Mouse (Mus musculus): ENCODE data around the gene Nek6. TPM values are rescaled to one million over a fixed set of nuclear protein-coding genes. Genes with fewer than 3 reads are reported as not detected.

Gene Nek6
- polyA plus RNA-seq, 1 experiment from 2014 or later: 35.1 TPM

- Histone ChIP-seq H3K27ac (no peak overlapping the region), H3K9ac (ENCODE audit: low read depth, low read length) (no peak overlapping the region), H3K4me1 (replicated peaks; ENCODE audit: insufficient read depth, low read length) (peaks cover 20% of the 10 kb centered on the region; the same call in 1 of the 2 replicates), H3K4me3 (replicated peaks; ENCODE audit: low read depth, low read length) (no peak overlapping the region), H3K27me3 (ENCODE audit: insufficient read depth, low read length) (no peaks in the 10 kb centered on the region), H3K9me3 (replicated peaks; ENCODE audit: low read length) (no peaks in the 10 kb centered on the region), H3K36me3 (ENCODE audit: insufficient read depth, low read length) (no peaks in the 10 kb centered on the region), H3K4me2 (ENCODE audit: low read length) (no peak overlapping the region)
- TF ChIP-seq CTCF (IDR thresholded peaks at IDR 0.05; ENCODE audit: low read depth): no peak
- DNase-seq (ENCODE audit: low spot score) (no peak), ATAC-seq (replicated peaks; ENCODE audit: low FRiP score, low read depth) (no peak)
- 93% methylated on average over 9 of the region's 9 CpGs for WGBS
Measured at GRCm38 (mm10) chr2:38539677-38540076, 28.2 kb downstream of the Nek6 start.

DNA sequence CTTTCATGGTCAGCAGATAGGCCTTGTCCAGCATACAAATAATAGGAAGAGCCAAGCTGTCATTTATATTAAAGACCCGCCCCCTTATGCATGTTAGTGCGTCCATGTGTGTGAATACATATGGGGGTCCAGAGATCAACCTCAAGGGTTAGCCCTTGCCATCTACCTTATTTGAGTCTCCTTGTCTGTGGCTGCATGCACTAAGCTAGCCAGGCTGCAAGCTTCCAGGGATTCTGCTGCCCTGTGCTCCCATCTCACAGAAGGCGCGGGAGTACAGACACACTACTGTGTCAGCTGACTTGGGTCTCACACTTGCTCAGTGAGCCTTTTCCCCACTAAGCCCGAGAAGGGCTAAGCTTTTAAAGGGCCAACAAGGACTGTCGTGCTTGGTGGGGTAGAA lies 29.2 kb downstream of the Nek6 start:
- TF ChIP-seq CTCF (IDR thresholded peaks at IDR 0.05; ENCODE audit: low read depth): no peak
- DNase-seq (ENCODE audit: low spot score): no peak
- 73% methylated on average over 6 of the region's 6 CpGs for WGBS

GRCm38 (mm10) chr2:38541101-38541500 lies 29.7 kb downstream of the Nek6 start:
- ATAC-seq (replicated peaks; ENCODE audit: low FRiP score, low read depth): no peak
- Histone ChIP-seq H3K4me3 (replicated peaks; ENCODE audit: low read depth, low read length) (no peak overlapping the region), H3K4me1 (replicated peaks; ENCODE audit: insufficient read depth, low read length) (peaks cover 25% of the 10 kb centered on the region; the same call in 1 of the 2 replicates), H3K9ac (ENCODE audit: low read depth, low read length) (no peak overlapping the region), H3K36me3 (ENCODE audit: insufficient read depth, low read length) (no peaks in the 10 kb centered on the region), H3K27me3 (ENCODE audit: insufficient read depth, low read length) (no peaks in the 10 kb centered on the region), H3K27ac (no peak overlapping the region), H3K4me2 (ENCODE audit: low read length) (no peak overlapping the region), H3K9me3 (replicated peaks; ENCODE audit: low read length) (no peaks in the 10 kb centered on the region)
- no peak for TF ChIP-seq CTCF (IDR thresholded peaks at IDR 0.05; ENCODE audit: low read depth)
- DNase-seq (ENCODE audit: low spot score): no peak
- 84% methylated on average over 3 of the region's 3 CpGs for WGBS

More for the DNA sequence above, 29.2 kb downstream of the Nek6 start:
- Histone ChIP-seq H3K9me3 (replicated peaks; ENCODE audit: low read length) (no peaks in the 10 kb centered on the region), H3K27ac (no peak overlapping the region), H3K4me2 (ENCODE audit: low read length) (no peak overlapping the region), H3K4me3 (replicated peaks; ENCODE audit: low read depth, low read length) (no peak overlapping the region), H3K27me3 (ENCODE audit: insufficient read depth, low read length) (no peaks in the 10 kb centered on the region), H3K36me3 (ENCODE audit: insufficient read depth, low read length) (no peaks in the 10 kb centered on the region), H3K9ac (ENCODE audit: low read depth, low read length) (no peak overlapping the region), H3K4me1 (replicated peaks; ENCODE audit: insufficient read depth, low read length) (peaks cover 22% of the 10 kb centered on the region; the same call in 1 of the 2 replicates)
- ATAC-seq (replicated peaks; ENCODE audit: low FRiP score, low read depth): no peak

DNA sequence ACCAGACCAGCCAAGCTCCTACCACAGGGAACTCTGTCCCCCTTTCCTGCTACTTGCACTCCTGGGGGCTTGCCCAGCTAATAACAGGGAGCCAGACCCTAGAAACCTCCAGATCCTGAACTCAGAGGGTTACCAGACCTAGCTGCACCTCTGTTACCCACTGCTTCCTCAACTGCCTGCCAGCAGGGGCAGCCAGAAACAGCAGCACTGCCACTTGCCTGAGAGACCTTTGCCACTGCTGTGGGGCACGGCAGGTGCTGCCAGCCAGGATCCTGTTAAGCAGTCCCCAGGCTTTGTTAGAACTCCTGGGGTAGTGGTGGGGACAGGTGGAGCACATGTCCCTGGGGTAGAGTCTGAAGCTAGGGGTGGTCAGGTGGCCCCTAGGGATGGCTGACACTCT lies 30.1 kb downstream of the Nek6 start:
- Histone ChIP-seq H3K9me3 (replicated peaks; ENCODE audit: low read length) (no peaks in the 10 kb centered on the region), H3K36me3 (ENCODE audit: insufficient read depth, low read length) (no peaks in the 10 kb centered on the region), H3K4me3 (replicated peaks; ENCODE audit: low read depth, low read length) (no peak overlapping the region), H3K4me2 (ENCODE audit: low read length) (no peak overlapping the region), H3K4me1 (replicated peaks; ENCODE audit: insufficient read depth, low read length) (peaks cover 30% of the 10 kb centered on the region; the same call in 1 of the 2 replicates), H3K9ac (ENCODE audit: low read depth, low read length) (no peak overlapping the region), H3K27ac (no peak overlapping the region), H3K27me3 (ENCODE audit: insufficient read depth, low read length) (no peaks in the 10 kb centered on the region)
- no peak for ATAC-seq (replicated peaks; ENCODE audit: low FRiP score, low read depth)
- 88% methylated on average over 1 of the region's 1 CpGs for WGBS
- TF ChIP-seq CTCF (IDR thresholded peaks at IDR 0.05; ENCODE audit: low read depth): no peak
- no peak for DNase-seq (ENCODE audit: low spot score)

GRCm38 (mm10) chr2:38542366-38542765 lies 30.9 kb downstream of the Nek6 start:
- no peak overlapping the region for H3K4me3 ChIP-seq (replicated peaks; ENCODE audit: low read depth, low read length)
- no peak for TF ChIP-seq CTCF (IDR thresholded peaks at IDR 0.05; ENCODE audit: low read depth)
- WGBS: 43% methylated on average over 1 of the region's 1 CpGs
- H3K9me3 ChIP-seq (replicated peaks; ENCODE audit: low read length): no peaks in the 10 kb centered on the region
- H3K9ac ChIP-seq (ENCODE audit: low read depth, low read length): no peak overlapping the region
- H3K4me1 ChIP-seq (replicated peaks; ENCODE audit: insufficient read depth, low read length): peaks cover 26% of the 10 kb centered on the region; the same call in 1 of the 2 replicates
- H3K36me3 ChIP-seq (ENCODE audit: insufficient read depth, low read length): no peaks in the 10 kb centered on the region
- DNase-seq (ENCODE audit: low spot score) (no peak), ATAC-seq (replicated peaks; ENCODE audit: low FRiP score, low read depth) (no peak)
- H3K4me2 ChIP-seq (ENCODE audit: low read length): no peak overlapping the region
- no peak overlapping the region for H3K27ac ChIP-seq
- no peaks in the 10 kb centered on the region for H3K27me3 ChIP-seq (ENCODE audit: insufficient read depth, low read length)

GRCm38 (mm10) chr2:38543158-38543557 lies 31.7 kb downstream of the Nek6 start:
- Histone ChIP-seq H3K27ac (no peak overlapping the region), H3K9ac (ENCODE audit: low read depth, low read length) (no peak overlapping the region), H3K4me3 (replicated peaks; ENCODE audit: low read depth, low read length) (no peak overlapping the region), H3K4me1 (replicated peaks; ENCODE audit: insufficient read depth, low read length) (peaks cover 23% of the 10 kb centered on the region; the same call in 1 of the 2 replicates), H3K36me3 (ENCODE audit: insufficient read depth, low read length) (no peaks in the 10 kb centered on the region), H3K9me3 (replicated peaks; ENCODE audit: low read length) (no peaks in the 10 kb centered on the region), H3K4me2 (ENCODE audit: low read length) (no peak overlapping the region), H3K27me3 (ENCODE audit: insufficient read depth, low read length) (no peaks in the 10 kb centered on the region)
- ATAC-seq (replicated peaks; ENCODE audit: low FRiP score, low read depth): no peak
- DNase-seq (ENCODE audit: low spot score): no peak
- 82% methylated on average over 2 of the region's 2 CpGs for WGBS
- no peak for TF ChIP-seq CTCF (IDR thresholded peaks at IDR 0.05; ENCODE audit: low read depth)

DNA sequence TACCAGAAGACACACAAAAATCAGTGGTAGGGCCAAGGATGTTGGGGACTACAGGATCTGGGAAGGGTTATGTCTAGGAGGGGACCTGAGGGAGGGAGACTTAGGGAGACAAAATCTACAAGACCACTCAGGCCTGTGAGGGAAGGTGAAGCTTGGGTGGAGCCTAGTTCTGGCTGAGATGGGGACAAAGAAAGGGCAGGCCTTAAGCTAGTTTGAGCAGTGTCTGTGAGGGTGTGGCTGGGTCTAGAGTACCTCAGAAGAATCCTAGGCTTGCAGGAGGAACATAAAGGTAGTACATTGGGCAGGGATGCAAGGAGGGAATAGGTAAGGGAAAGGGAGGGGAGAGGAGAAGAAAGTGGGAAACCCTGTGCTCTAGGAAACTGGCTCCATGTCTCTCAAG lies 32.9 kb downstream of the Nek6 start:
- ATAC-seq (replicated peaks; ENCODE audit: low FRiP score, low read depth): no peak
- no peak for TF ChIP-seq CTCF (IDR thresholded peaks at IDR 0.05; ENCODE audit: low read depth)
- no peak overlapping the region for H3K27ac ChIP-seq

More for the DNA sequence above, 32.9 kb downstream of the Nek6 start:
- no peak for DNase-seq (ENCODE audit: low spot score)
- H3K9ac ChIP-seq (ENCODE audit: low read depth, low read length): no peak overlapping the region
- H3K4me3 ChIP-seq (replicated peaks; ENCODE audit: low read depth, low read length): no peak overlapping the region
- H3K36me3 ChIP-seq (ENCODE audit: insufficient read depth, low read length): no peaks in the 10 kb centered on the region
- H3K4me1 ChIP-seq (replicated peaks; ENCODE audit: insufficient read depth, low read length): peaks cover 23% of the 10 kb centered on the region; the same call in 1 of the 2 replicates
- H3K9me3 ChIP-seq (replicated peaks; ENCODE audit: low read length): no peaks in the 10 kb centered on the region
- no peaks in the 10 kb centered on the region for H3K27me3 ChIP-seq (ENCODE audit: insufficient read depth, low read length)
- no peak overlapping the region for H3K4me2 ChIP-seq (ENCODE audit: low read length)

All from kidney, postnatal 0 days (tissue).